Mouse (Mus musculus): Measurements from ENCODE around the gene Slc48a1.
A peak's percentile ranks its signal among the peaks of the same experiment; 100 is the strongest.

DNA sequence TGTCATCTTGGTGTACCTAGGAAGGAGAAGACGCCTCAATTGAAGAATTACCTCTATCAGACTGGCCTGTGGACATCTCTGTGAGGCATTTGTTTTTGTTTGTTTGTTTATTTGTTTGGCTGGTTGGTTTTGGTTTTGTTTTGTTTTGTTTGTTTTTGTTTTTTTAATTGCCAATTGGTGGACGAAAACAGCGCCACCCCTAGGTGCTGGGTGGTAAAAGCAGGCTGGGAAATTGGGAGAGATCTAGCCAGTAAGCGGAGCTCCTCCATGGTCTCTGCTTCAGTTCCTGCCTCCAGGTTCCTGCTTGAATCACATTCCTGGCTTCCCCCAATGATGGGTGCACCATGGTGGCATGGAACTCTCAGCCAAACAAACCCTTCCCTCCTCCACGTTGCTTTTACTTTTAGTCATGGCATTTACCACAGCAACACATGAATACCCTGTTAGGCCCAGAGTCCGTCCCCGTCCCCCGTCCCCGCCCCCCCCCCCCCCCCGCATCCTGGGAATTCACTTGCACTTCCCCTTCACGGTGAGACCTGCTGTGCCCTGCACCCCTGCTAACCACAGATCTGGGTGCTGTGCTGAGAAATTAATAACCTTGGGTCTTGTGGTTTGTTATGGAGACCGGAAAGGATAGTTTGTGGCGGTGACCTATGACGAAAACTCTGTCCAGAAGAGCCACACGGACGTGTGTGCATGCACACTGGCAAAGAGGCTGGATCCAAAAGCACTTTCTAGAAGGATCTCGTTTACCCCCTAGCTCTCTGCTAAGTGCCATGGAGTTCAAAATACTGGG lies 38.1 kb downstream of the Slc48a1 start:
- TF ChIP-seq CTCF (IDR thresholded peaks at IDR 0.05): peak; percentile 20
- no peak for TF ChIP-seq EP300 (IDR thresholded peaks at IDR 0.05)
